Mouse (Mus musculus) megakaryocyte-erythroid progenitor cell, adult 5-6 weeks (primary cell): ENCODE measurements around the gene Hist1h2bc. TPM values are rescaled to one million over a fixed set of nuclear protein-coding genes. Genes with fewer than 3 reads are reported as not detected.
A peak's percentile ranks its signal among the peaks of the same experiment; 100 is the strongest.

Experiments used
- ATAC-seq: replicated peaks from 2 replicates; pipeline ENCODE4 v1.8.0; 2016; ENCODE audit warnings: mild to moderate bottlenecking, inconsistent platforms; ENCODE audit not compliant: severe bottlenecking, poor library complexity, low FRiP score, low TSS enrichment
- total RNA-seq, 2 experiments: library from RNA; stranded (forward) in 1 of 2; stranded (reverse) in 1 of 2; fragments of 200-1000, 215-1000 nt in 1 of 2; fragments of >200 nt in 1 of 2; fragmentation: Nextera tagmentation in 1 of 2; gene quantifications; 2 replicates each; pipeline ENCODE4 v1.2.3; 2014 to 2017

The Hist1h2bc gene
- total RNA-seq, 2 experiments from 2014 or later, result 74.9 to 209 TPM

DNA sequence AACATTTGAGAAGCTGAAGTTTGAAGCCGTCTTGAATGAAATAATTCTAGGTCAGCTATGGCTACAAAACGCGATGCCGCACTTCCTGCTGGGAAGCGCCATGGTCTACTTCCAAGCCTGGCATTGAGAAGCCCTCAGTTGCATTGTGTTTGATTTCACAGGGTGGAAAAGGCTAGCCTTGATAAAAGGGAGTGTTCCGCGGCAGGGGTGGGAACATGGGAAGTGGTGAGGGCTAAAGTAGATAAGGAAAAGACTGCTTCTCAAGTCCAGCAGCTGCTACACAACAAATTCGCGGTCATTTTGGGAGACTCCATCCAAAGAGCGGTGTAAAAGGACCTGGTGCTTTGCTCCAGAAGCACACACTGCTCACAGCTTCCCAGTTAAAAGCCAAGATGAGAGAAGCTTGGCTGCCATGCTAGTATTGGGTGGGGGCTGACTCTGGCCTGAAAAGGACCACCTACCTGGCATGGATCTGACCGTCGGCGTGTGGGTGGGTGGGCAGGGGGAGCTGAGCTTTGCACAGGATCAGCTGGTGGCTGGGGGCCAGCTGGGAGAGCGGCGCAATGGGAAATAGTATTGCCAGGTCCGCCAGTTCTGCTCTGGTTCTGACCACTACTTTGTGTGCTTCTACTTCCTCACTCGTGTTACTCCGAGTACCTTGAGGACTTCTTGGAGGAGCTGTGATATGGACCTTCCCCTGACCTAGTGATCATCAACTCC is 44.6 kb downstream of the Hist1h2bc start:
- ATAC-seq, result no peak

DNA sequence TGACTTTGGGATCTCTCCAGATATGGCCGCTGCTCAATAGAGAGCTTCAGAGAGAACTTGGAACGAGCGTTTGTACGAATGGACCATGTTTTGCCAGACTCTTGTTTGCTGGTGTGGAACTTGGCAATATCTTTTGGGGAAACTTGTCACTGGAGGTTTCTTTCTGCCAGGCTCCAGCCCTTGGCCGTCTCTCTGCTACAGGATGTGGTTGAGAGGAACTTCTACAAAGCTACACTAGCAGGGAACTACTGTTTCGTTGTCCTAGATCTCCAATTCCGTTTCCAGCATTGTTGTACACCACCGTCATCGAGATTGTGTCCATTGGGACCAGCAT is 45.2 kb downstream of the Hist1h2bc start:
- ATAC-seq, result no peak

DNA sequence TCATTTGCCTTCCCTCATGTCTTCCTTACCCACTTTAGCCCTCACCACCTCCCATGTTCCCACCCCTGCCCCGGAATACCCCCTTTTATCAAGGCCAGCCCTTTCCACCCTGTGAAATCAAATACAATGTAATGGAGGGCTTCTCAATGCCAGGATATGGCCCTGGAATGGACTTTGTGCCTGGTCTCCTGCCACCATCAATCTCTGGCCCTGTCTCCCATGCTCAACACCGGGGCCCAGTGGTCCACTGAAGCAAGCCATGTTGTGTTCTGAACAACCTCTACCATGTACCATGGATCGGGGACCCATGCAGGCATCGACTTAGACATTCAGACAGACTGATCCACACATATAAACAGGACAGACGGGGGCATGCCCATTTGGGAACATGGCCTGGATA is 45.7 kb downstream of the Hist1h2bc start:
- ATAC-seq, result no peak

DNA sequence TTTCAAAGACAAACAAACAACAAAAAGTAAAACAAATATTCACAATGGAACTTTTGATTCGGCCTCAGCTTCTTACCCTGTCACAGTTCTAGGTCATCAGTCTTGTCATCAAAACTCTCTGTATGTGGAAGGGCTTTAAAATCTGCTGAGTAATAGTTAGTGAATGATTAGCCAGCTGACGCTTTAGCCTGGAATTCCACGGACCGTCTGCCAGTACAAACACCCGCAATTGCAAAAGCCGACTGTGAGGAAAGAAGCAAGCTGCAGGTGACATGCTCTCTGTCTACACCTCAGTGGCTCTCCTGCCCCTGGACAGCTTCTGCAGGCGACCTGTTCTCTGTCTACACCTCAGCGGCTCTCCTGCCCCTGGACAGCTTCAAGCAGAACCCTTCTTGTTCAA is 46.5 kb downstream of the Hist1h2bc start:
- ATAC-seq, result no peak

DNA sequence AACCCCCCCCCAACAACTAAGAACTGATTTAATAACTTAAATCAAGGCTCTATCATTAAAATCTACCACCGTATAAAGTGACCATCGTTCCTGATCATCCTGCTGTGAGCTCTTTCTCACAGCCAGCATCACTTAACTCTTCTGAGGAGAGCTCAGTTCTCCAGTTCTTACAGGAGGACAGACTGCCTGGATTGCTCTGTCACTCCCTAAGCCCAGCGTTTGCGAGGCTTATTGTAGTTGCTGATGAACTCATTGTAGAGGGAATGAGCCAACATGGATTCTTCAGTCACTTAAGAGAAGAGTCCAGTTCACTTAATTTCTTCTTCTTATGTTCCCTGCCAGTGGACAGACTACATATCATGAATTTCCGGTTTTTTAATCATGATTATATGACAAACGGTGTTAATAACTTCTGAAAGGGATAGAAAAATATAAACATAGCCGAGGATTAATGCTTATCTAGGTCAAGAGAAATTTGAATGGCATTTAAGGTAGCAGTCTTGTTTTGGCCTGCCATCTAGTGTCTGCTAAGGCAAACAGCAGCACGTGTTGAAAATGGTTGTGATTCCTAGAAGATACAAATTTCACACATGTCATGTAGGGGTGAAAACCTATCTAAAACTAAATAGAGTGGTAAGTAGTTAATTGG is 48.3 kb downstream of the Hist1h2bc start:
- peak; percentile 75; the same call in 1 of the 2 replicates for ATAC-seq

DNA sequence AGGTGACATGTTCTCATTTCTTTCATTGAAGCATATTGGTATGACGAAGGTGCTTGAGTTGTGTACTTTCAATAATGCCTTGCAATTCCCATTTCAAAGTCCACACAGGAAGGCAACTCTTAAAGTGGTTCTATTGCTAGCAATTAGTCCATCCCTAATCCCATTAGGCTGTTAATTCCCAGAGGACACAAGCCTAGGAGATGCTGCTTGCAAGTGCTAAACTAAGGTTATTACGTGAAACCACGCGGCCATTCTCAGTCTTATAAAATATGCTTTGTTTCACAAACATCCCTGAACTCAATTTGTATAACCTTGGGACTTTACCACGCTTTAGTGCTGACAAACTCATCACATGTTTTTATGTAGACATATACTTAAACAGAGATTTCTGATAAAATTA is 53.1 kb downstream of the Hist1h2bc start:
- ATAC-seq, result no peak

DNA sequence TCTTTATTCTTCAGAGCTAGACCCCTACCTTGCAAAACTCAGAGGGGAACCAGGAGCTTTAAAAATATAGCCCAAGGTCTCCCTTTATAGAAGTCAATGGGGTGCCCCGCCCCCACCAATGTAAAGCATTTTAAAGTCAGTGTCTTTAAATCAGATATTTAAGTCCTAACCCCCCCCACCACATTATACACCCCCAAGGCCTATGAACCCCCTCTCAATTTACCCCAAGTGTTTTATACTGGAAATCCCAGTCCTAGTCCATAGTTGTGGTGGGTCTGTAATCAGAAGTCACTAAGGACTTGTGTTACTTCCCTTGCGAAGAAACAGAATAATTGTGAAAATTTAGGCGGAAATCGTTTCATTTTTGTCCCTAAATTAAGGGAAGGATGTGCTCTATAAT is 54.0 kb downstream of the Hist1h2bc start:
- no peak for ATAC-seq

DNA sequence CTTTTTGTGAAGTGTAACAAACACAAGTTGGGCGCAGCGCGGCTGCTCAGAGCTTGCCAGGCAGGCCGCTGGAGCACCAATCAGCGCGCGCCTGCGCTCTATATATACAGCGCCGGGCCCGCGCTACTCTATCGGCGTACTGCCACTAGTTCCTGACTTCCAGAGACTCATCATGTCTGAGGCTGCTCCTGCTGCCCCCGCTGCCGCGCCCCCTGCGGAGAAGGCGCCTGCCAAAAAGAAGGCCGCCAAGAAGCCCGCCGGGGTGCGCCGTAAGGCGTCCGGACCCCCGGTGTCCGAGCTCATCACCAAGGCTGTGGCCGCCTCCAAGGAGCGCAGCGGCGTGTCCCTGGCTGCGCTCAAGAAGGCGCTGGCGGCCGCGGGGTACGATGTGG is 54.7 kb downstream of the Hist1h2bc start, which contains the start of gene Hist1h1c:
Hist1h1c (plus strand) TSS at position 132 of the 392 bp plus-strand sequence.
- ATAC-seq, result peak; percentile 75

DNA sequence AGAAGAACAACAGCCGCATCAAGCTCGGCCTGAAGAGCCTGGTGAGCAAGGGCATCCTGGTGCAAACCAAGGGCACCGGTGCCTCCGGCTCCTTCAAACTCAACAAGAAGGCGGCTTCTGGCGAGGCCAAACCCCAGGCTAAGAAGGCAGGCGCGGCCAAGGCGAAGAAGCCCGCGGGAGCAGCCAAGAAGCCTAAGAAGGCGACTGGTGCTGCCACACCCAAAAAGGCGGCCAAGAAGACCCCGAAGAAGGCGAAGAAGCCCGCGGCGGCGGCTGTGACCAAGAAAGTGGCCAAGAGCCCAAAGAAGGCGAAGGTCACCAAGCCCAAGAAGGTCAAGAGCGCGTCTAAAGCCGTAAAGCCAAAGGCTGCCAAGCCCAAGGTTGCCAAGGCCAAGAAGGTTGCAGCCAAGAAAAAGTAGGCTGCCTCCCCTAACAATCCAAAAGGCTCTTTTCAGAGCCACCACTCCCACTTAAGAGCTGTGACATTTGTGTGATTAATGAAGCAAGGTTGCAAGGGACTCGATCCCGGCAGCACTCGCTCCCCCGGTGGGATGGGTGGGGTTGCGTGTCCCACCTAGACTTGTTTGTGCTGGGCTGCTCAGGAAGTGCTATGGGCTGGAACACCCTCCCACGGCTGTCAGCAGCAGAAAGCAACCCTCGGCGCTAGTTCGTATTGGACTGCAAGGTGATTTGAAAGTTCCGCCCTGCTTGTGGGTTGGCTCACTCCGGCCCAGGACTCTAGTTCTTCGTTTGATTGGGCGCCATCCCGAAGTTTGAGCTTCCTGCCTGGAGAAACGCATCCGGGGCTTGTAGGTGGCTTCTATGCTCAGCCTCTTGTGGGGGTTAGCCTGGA is 55.3 kb downstream of the Hist1h2bc start:
- peak; percentile 81 for ATAC-seq

DNA sequence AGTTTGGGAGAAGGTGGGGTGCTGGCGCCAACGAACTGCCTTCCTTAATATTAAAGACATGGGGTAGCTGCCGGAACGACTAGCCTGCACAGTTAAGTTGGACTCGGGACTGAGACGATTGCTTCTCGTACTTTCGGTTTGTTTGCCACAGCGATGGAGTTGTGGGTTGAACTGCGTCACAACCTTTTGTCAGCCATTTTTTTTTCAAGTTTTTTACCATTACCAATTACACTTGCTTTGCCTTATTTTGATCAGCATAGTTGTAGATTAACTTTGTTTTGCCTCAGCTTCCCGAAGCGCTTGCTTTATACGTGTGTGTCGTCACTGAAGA is 55.9 kb downstream of the Hist1h2bc start:
- ATAC-seq, result no peak; the same call in 1 of the 2 replicates

DNA sequence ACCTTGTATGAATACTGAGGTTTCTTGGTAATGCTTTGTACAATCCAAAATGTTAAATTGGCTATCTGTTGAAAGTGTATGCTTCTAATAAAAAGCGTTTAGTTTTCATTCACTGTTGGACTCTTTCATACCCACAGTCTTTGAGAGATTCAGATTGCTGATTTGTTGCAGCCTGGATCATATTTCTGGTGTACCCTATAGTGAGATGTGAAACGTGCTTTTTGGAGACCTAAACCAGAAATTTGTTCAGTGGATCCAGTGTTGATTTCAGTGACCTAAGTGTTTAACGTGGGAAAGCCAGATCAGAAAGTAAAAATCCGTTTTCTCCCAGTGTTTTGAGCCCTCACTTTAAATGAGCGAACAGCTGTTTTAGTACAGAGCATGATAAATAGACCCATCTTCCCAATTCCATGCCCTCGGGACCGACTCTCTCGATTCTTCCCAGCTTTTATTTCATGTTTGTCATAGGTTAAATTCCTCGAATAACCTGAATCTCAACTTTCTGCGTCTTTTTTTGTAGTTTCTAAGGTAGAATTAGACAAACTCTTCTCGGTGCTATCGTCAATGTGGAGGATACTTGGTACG is 56.3 kb downstream of the Hist1h2bc start:
- ATAC-seq, result no peak

DNA sequence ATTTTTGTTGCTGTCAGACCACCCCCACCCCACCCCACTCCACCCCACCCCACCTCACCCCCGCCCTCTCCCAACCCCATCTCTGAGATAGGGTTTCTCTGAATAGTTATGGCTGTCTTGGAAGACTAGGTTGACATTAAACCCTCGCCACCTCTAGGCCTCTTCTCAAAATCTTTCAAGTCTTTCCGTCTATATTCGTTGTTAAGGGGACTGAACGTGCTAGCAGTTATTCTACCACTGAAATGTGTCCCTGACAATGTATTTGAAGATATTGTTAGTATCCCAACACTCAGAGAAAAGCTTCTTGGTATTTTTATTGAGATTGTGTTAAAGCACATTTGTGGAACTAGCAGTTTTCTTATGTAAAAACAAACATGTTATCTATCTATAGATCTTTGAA is 56.9 kb downstream of the Hist1h2bc start:
- ATAC-seq, result no peak

DNA sequence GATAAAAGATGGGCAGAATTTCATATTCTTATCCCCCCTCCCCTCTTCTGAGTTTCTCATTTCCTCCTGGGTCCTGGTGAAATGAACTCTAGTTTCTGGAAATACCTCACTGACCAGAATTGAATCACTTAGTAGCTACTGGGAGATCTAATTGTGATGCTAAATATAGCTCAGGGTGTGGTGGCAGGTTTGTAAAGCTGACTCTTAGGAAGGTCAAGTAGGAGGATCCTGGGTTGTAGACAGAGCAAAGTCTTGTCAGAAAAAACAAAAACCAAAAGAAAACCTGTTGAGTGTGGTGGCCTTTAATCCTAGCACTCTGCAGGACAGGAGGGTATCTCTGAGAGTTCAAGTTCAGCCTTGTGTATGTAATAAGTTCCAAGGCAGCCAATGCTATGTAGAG is 58.0 kb downstream of the Hist1h2bc start:
- no peak for ATAC-seq

Other genes starting within 250 kb of the Hist1h2bc start
Only the 30 nearest of the 37 such genes appear.
- gene Hist1h2af, start 150.3 kb upstream of the Hist1h2bc start, total RNA-seq (2014; fragmentation: Nextera tagmentation), result 41.1 and 66.5 TPM in 2 replicates
- gene Hist1h2af, start 150.3 kb upstream of the Hist1h2bc start, total RNA-seq (2017), result 1,297 and 1,759 TPM in 2 replicates
- gene Hist1h3g, start 148.8 kb upstream of the Hist1h2bc start, total RNA-seq (2014; fragmentation: Nextera tagmentation), result 189 and 293 TPM in 2 replicates
- gene Hist1h3g, start 148.8 kb upstream of the Hist1h2bc start, total RNA-seq (2017), result 189 and 625 TPM in 2 replicates
- 31.9 and 110 TPM in 2 replicates for gene Hist1h2bh, start 140.8 kb upstream of the Hist1h2bc start, total RNA-seq (2014; fragmentation: Nextera tagmentation)
- gene Hist1h2bh, start 140.8 kb upstream of the Hist1h2bc start, total RNA-seq (2017), result 85.7 and 165 TPM in 2 replicates
- gene Hist1h3f, start 140.1 kb upstream of the Hist1h2bc start, total RNA-seq (2014; fragmentation: Nextera tagmentation), result 31.6 and 53.6 TPM in 2 replicates
- gene Hist1h3f, start 140.1 kb upstream of the Hist1h2bc start, total RNA-seq (2017), result 69.9 and 132 TPM in 2 replicates
- gene Hist1h4f, start 132.6 kb upstream of the Hist1h2bc start, total RNA-seq (2014; fragmentation: Nextera tagmentation), result 281 and 340 TPM in 2 replicates
- gene Hist1h4f, start 132.6 kb upstream of the Hist1h2bc start, total RNA-seq (2017), result 1,052 and 1,693 TPM in 2 replicates
- gene Hist1h1d, start 130.9 kb upstream of the Hist1h2bc start, total RNA-seq (2014; fragmentation: Nextera tagmentation), result 29.5 and 42.3 TPM in 2 replicates
- 81.4 and 84.0 TPM in 2 replicates for gene Hist1h1d, start 130.9 kb upstream of the Hist1h2bc start, total RNA-seq (2017)
- gene Hist1h3e, start 121.8 kb upstream of the Hist1h2bc start, total RNA-seq (2014; fragmentation: Nextera tagmentation), result 124 and 193 TPM in 2 replicates
- 254 and 322 TPM in 2 replicates for gene Hist1h3e, start 121.8 kb upstream of the Hist1h2bc start, total RNA-seq (2017)
- 5.7 and 12.6 TPM in 2 replicates for gene Hist1h2ae, start 113.0 kb upstream of the Hist1h2bc start, total RNA-seq (2014; fragmentation: Nextera tagmentation)
- gene Hist1h2ae, start 113.0 kb upstream of the Hist1h2bc start, total RNA-seq (2017), result 237 and 359 TPM in 2 replicates
- gene Hist1h2bg, start 112.8 kb upstream of the Hist1h2bc start, total RNA-seq (2014; fragmentation: Nextera tagmentation), result 386 and 627 TPM in 2 replicates
- 891 and 1,210 TPM in 2 replicates for gene Hist1h2bg, start 112.8 kb upstream of the Hist1h2bc start, total RNA-seq (2017)
- 342 and 512 TPM in 2 replicates for gene Hist1h2bf, start 110.0 kb upstream of the Hist1h2bc start, total RNA-seq (2014; fragmentation: Nextera tagmentation)
- gene Hist1h2bf, start 110.0 kb upstream of the Hist1h2bc start, total RNA-seq (2017), result 329 and 662 TPM in 2 replicates
- 1.4 and 11.1 TPM in 2 replicates for gene Hist1h2ad, start 109.8 kb upstream of the Hist1h2bc start, total RNA-seq (2014; fragmentation: Nextera tagmentation)
- 1,263 and 1,317 TPM in 2 replicates for gene Hist1h2ad, start 109.8 kb upstream of the Hist1h2bc start, total RNA-seq (2017)
- gene Hist1h3d, start 108.4 kb upstream of the Hist1h2bc start, total RNA-seq (2014; fragmentation: Nextera tagmentation), result 123 and 185 TPM in 2 replicates
- 84.0 and 189 TPM in 2 replicates for gene Hist1h3d, start 108.4 kb upstream of the Hist1h2bc start, total RNA-seq (2017)
- 470 and 507 TPM in 2 replicates for gene Hist1h4d, start 102.6 kb upstream of the Hist1h2bc start, total RNA-seq (2014; fragmentation: Nextera tagmentation)
- gene Hist1h4d, start 102.6 kb upstream of the Hist1h2bc start, total RNA-seq (2017), result 756 and 1,171 TPM in 2 replicates
- 26.9 and 37.8 TPM in 2 replicates for gene Hist1h2be, start 63.1 kb upstream of the Hist1h2bc start, total RNA-seq (2014; fragmentation: Nextera tagmentation)
- gene Hist1h2be, start 63.1 kb upstream of the Hist1h2bc start, total RNA-seq (2017), result 47.9 and 73.4 TPM in 2 replicates
- 289 and 399 TPM in 2 replicates for gene Hist1h1e, start 61.6 kb upstream of the Hist1h2bc start, total RNA-seq (2014; fragmentation: Nextera tagmentation)
- 199 and 265 TPM in 2 replicates for gene Hist1h1e, start 61.6 kb upstream of the Hist1h2bc start, total RNA-seq (2017)
- gene Hist1h2ac, start 251 bp upstream of the Hist1h2bc start, total RNA-seq (2014; fragmentation: Nextera tagmentation), result 3.8 and 6.0 TPM in 2 replicates
- gene Hist1h2ac, start 251 bp upstream of the Hist1h2bc start, total RNA-seq (2017), result 56.0 and 87.4 TPM in 2 replicates
- 1.3 TPM in 1 of 2 replicates, not detected in the other for gene Hist1h1t, start 11.6 kb downstream of the Hist1h2bc start, total RNA-seq (2014; fragmentation: Nextera tagmentation)
- 1.3 TPM in 1 of 2 replicates, not detected in the other for gene Hist1h1t, start 11.6 kb downstream of the Hist1h2bc start, total RNA-seq (2017)
- gene Hist1h4c, start 14.3 kb downstream of the Hist1h2bc start, total RNA-seq (2014; fragmentation: Nextera tagmentation), result 153 and 163 TPM in 2 replicates
- 166 and 397 TPM in 2 replicates for gene Hist1h4c, start 14.3 kb downstream of the Hist1h2bc start, total RNA-seq (2017)
- gene Hfe, start 26.7 kb downstream of the Hist1h2bc start, total RNA-seq (2014; fragmentation: Nextera tagmentation), result not detected in 2 replicates
- gene Hfe, start 26.7 kb downstream of the Hist1h2bc start, total RNA-seq (2017), result 0.27 and 1.9 TPM in 2 replicates
- 152 and 164 TPM in 2 replicates for gene Hist1h1c, start 54.6 kb downstream of the Hist1h2bc start, total RNA-seq (2014; fragmentation: Nextera tagmentation)
- 474 and 577 TPM in 2 replicates for gene Hist1h1c, start 54.6 kb downstream of the Hist1h2bc start, total RNA-seq (2017)
- 81.7 and 130 TPM in 2 replicates for gene Hist1h3c, start 61.4 kb downstream of the Hist1h2bc start, total RNA-seq (2014; fragmentation: Nextera tagmentation)
- 369 and 555 TPM in 2 replicates for gene Hist1h3c, start 61.4 kb downstream of the Hist1h2bc start, total RNA-seq (2017)
- 322 and 625 TPM in 2 replicates for gene Hist1h2bb, start 62.5 kb downstream of the Hist1h2bc start, total RNA-seq (2014; fragmentation: Nextera tagmentation)
- gene Hist1h2bb, start 62.5 kb downstream of the Hist1h2bc start, total RNA-seq (2017), result 4,065 and 6,565 TPM in 2 replicates
- 69.7 and 80.3 TPM in 2 replicates for gene Hist1h2ab, start 66.9 kb downstream of the Hist1h2bc start, total RNA-seq (2014; fragmentation: Nextera tagmentation)
- gene Hist1h2ab, start 66.9 kb downstream of the Hist1h2bc start, total RNA-seq (2017), result 1,316 and 2,308 TPM in 2 replicates
- 324 and 486 TPM in 2 replicates for gene Hist1h3b, start 68.1 kb downstream of the Hist1h2bc start, total RNA-seq (2014; fragmentation: Nextera tagmentation)
- gene Hist1h3b, start 68.1 kb downstream of the Hist1h2bc start, total RNA-seq (2017), result 276 and 731 TPM in 2 replicates
- 164 and 186 TPM in 2 replicates for gene Hist1h4b, start 72.8 kb downstream of the Hist1h2bc start, total RNA-seq (2014; fragmentation: Nextera tagmentation)
- 396 and 733 TPM in 2 replicates for gene Hist1h4b, start 72.8 kb downstream of the Hist1h2bc start, total RNA-seq (2017)
- 58.4 and 68.4 TPM in 2 replicates for gene Hist1h4a, start 77.0 kb downstream of the Hist1h2bc start, total RNA-seq (2014; fragmentation: Nextera tagmentation)
- 328 and 432 TPM in 2 replicates for gene Hist1h4a, start 77.0 kb downstream of the Hist1h2bc start, total RNA-seq (2017)
- 67.8 and 132 TPM in 2 replicates for gene Hist1h3a, start 78.2 kb downstream of the Hist1h2bc start, total RNA-seq (2014; fragmentation: Nextera tagmentation)
- gene Hist1h3a, start 78.2 kb downstream of the Hist1h2bc start, total RNA-seq (2017), result 285 and 495 TPM in 2 replicates
- gene Hist1h1a, start 79.5 kb downstream of the Hist1h2bc start, total RNA-seq (2014; fragmentation: Nextera tagmentation), result 324 and 695 TPM in 2 replicates
- gene Hist1h1a, start 79.5 kb downstream of the Hist1h2bc start, total RNA-seq (2017), result 1,816 and 2,974 TPM in 2 replicates
- gene Trim38, start 85.7 kb downstream of the Hist1h2bc start, total RNA-seq (2014; fragmentation: Nextera tagmentation), result not detected in 2 replicates
- not detected in 2 replicates for gene Trim38, start 85.7 kb downstream of the Hist1h2bc start, total RNA-seq (2017)
- gene Slc17a2, start 122.8 kb downstream of the Hist1h2bc start, total RNA-seq (2014; fragmentation: Nextera tagmentation), result not detected in 2 replicates
- not detected in 2 replicates for gene Slc17a2, start 122.8 kb downstream of the Hist1h2bc start, total RNA-seq (2017)